ENCODE assay signal across 7 mouse cellular contexts in genomic region chr1:134555871-134556670, GRCm38 (mm10). TPM values are rescaled to one million over a fixed set of nuclear protein-coding genes. Genes with fewer than 3 reads are reported as not detected.
A peak's percentile ranks its signal among the peaks of the same experiment; 100 is the strongest.
DNase-seq lines count a peak whose midpoint lies in the region; ATAC-seq and TF ChIP-seq lines count a peak whose summit lies in the region.

No protein-coding gene starts in this region.

- H3K9me3 ChIP-seq in forebrain, embryonic 14.5 days (replicated peaks; ENCODE audit: control insufficient read depth, low read length) = no peaks in the 10 kb centered on the region

- WGBS in forebrain, embryonic 14.5 days = under 1% methylated on average over 46 of the region's 46 CpGs
- WGBS in small intestine, adult 2 months = under 1% methylated on average over 46 of the region's 46 CpGs

- no peak for TF ChIP-seq POLR2A in small intestine, adult 2 months (IDR thresholded peaks at IDR 0.05; ENCODE audit: low read depth, low read length)

- 0 out of 2 replicates have a peak, but pooled peaks cover 3% of the 10 kb centered on the region for H3K4me1 ChIP-seq in forebrain, embryonic 14.5 days (ENCODE audit: control insufficient read depth, insufficient read depth, low read length)
- peaks cover 12% of the 10 kb centered on the region; the same call in 1 of the 2 replicates for H3K4me1 ChIP-seq in small intestine, adult 2 months (ENCODE audit: control insufficient read depth, insufficient read depth, insufficient read length, low read length)

- DNase-seq in ES-CJ7 (ENCODE audit: low read depth, low spot score) = peak; percentile 76
- peak; percentile 62 to 74 for DNase-seq in adrenal gland, postnatal 36 days
- DNase-seq in forebrain, embryonic 14.5 days (ENCODE audit: low spot score) = peak; percentile 69
- peak; percentile 68 for DNase-seq in left cerebral cortex, postnatal 4 days

- ATAC-seq in forebrain, embryonic 14.5 days = peak; percentile 47
- ATAC-seq in inflammation-experienced regulatory T-cells, adult 6 months = peak; percentile 24
- ATAC-seq in megakaryocyte progenitor cell, adult 5-6 weeks (replicated peaks; ENCODE audit: poor library complexity) = peak; percentile 29

- intact Hi-C loops in left cerebral cortex, postnatal 4 days (cut with DNase I) = no loop called here

- peak overlapping the region; percentile 59 for H3K4me3 ChIP-seq in forebrain, embryonic 14.5 days (ENCODE audit: low read depth, low read length)
- H3K4me3 ChIP-seq in small intestine, adult 2 months (ENCODE audit: low read depth, low read length) = peak overlapping the region; percentile 90

- no peak for TF ChIP-seq CTCF in small intestine, adult 2 months (IDR thresholded peaks at IDR 0.05; ENCODE audit: extremely low read depth, insufficient read length, insufficient replicate concordance, low read depth, low read length)

- H3K27ac ChIP-seq in forebrain, embryonic 14.5 days (ENCODE audit: low read depth, low read length) = peak overlapping the region; percentile 93
- no peak overlapping the region for H3K27ac ChIP-seq in small intestine, adult 2 months (ENCODE audit: insufficient read depth, low read depth, low read length)

- H3K36me3 ChIP-seq in forebrain, embryonic 14.5 days (ENCODE audit: control insufficient read depth, insufficient read depth, low read length) = no peaks in the 10 kb centered on the region
- H3K36me3 ChIP-seq in small intestine, adult 2 months (ENCODE audit: control insufficient read depth, insufficient read depth, low read length) = no peaks in the 10 kb centered on the region

- H3K27me3 ChIP-seq in forebrain, embryonic 14.5 days (replicated peaks; ENCODE audit: control insufficient read depth, insufficient read depth, low read length) = no peaks in the 10 kb centered on the region
- no peaks in the 10 kb centered on the region for H3K27me3 ChIP-seq in small intestine, adult 2 months (ENCODE audit: control insufficient read depth, insufficient read depth, low read length)

- peak overlapping the region; percentile 84 for H3K4me2 ChIP-seq in forebrain, embryonic 14.5 days (ENCODE audit: low read length)

- H3K9ac ChIP-seq in forebrain, embryonic 14.5 days (ENCODE audit: low read length) = peak overlapping the region; percentile 85

RNA-seq across cellular contexts. Expression of gene Kdm5b, which starts 3.9 kb away (rescaled TPM):
- total RNA-seq in adrenal gland, postnatal 36 days (2021) = 10 to 100 TPM; 44.1 to 45.7 TPM
- polyA plus RNA-seq in forebrain, embryonic 14.5 days (2014; fragmentation: Nextera tagmentation; extraction: Ambion mirVana) = 75.3 and 88.4 TPM in 2 replicates
- polyA plus RNA-seq in inflammation-experienced regulatory T-cells, adult 6 months (2017; shearing (Covaris generic)) = 10 to 100 TPM in 2 of 3 experiments, 1 to 10 TPM in 1; 6.4 to 19.8 (median 16.5) TPM
- total RNA-seq in left cerebral cortex, postnatal 4 days (2021) = 100 to 1,000 TPM in 1 of 2 experiments, 10 to 100 TPM in 1; 98.4 to 107 TPM
- 16.3 and 24.2 TPM in 2 replicates for total RNA-seq in megakaryocyte progenitor cell, adult 5-6 weeks (2015)
- 18.0 and 20.6 TPM in 2 replicates for total RNA-seq in megakaryocyte progenitor cell, adult 5-6 weeks (2017)
- 3.8 and 10.8 TPM in 2 replicates for polyA plus RNA-seq in small intestine, adult 2 months (2012; rRNA removed)

RNA-seq across cellular contexts. Expression of gene Mgat4e, which starts 6.6 kb away (rescaled TPM):
- total RNA-seq in adrenal gland, postnatal 36 days (2021) = not detected
- polyA plus RNA-seq in forebrain, embryonic 14.5 days (2014; fragmentation: Nextera tagmentation; extraction: Ambion mirVana) = not detected in 2 replicates
- not detected for polyA plus RNA-seq in inflammation-experienced regulatory T-cells, adult 6 months (2017; shearing (Covaris generic))
- total RNA-seq in left cerebral cortex, postnatal 4 days (2021) = not detected
- total RNA-seq in megakaryocyte progenitor cell, adult 5-6 weeks (2015) = 0.10 TPM in 1 of 2 replicates, not detected in the other
- total RNA-seq in megakaryocyte progenitor cell, adult 5-6 weeks (2017) = not detected in 2 replicates
- not detected in 2 replicates for polyA plus RNA-seq in small intestine, adult 2 months (2012; rRNA removed)
